Mouse (Mus musculus) stomach, postnatal 0 days (tissue): ENCODE data around the gene Ccdc13.

ENCODE experiments used
- CTCF ChIP-seq: IDR thresholded peaks from 2 replicates; pipeline ENCODE4 v1.5.1; 2016; ENCODE audit warnings: antibody characterized with exemption, low read depth, mild to moderate bottlenecking, moderate library complexity
- EP300 ChIP-seq: optimal IDR thresholded peaks from 2 replicates; pipeline ENCODE3; 2016; ENCODE audit warnings: antibody characterized with exemption

DNA sequence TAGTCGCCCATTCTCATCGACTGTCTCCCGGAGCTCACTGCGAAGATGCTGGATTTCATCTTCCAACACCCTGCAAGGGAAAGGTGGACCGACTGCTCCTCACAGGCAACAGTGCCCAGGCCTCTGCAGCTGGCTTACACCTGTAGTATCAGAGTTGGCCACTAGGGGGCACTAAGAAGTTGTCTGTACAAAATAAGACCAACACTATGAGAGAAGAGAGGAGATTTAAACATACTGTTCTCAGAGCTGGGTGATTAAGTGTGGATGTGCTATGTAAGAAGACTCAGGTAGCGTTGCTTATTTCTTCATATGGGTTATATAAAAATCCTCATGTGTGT, 8.3 kb downstream of the Ccdc13 start:
- TF ChIP-seq CTCF (peak; percentile 91), EP300 (no peak)
